Mouse (Mus musculus): ENCODE measurements at regions not wholly inside any gene's neighbourhood (a gene's known extent, or its start where the extent isn't known, plus 50 kb on each side); places are given as distances from the start of the nearest gene placed in this dataset.

DNA sequence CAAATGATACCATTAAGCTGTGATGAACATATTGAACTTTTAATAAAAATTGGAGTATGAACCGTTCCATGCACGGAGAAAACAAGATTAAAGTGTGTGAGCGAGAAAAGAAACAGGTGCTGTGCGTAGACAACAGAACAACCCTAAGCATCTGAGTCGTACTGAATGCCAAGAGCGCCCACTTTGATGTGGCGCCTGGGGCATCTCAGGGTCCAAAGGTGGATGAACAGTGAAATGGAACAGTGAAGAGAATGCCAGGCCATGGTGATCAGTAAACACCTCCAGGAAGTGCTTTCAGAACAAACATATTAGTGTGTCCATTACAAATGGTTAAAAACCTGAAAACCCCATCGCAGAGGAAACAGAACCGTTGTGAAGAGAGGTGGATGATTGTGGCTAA is 94.0 kb upstream of the Ednrb start:
- no peak for ATAC-seq (ENCODE audit: poor library complexity, severe bottlenecking)

DNA sequence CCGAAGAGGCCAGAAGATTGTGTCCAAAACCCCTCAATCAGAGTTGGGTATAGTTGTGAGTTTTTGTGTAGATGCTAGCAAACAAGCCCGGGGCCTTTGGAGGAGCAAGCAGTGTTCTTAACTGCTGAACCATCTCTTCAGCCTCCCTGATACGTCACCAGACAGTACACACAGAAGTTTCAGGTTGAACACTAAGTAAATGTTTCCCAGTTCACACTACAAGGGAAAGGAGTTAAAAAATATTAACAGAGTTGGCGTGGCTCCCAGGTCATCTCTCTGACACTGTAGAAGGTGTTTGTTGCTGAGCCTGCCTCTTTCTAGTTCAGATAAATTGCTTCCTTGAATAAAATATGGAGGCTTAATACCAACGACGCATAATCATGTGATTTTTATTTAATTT is 93.5 kb upstream of the Ednrb start:
- no peak for ATAC-seq (ENCODE audit: poor library complexity, severe bottlenecking)

DNA sequence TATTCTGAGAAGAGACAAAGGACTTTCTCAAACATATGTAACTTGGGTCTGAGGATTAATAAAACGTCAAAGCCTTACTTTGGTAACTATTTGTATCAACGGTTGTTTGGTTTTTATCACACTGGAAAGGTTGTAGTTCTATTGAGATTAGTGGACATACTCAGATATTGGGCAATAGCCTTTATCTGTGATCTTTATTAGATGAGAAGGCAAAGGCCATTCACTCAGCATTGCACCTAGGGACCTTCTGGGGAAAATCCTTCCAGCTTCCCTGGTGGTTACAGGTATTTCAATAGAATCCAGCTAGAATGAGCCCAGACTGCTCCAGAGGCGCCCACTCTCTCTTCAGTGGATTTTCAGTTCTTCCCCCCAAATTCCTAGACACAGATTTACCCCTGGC is 89.6 kb upstream of the Ednrb start:
- no peak for ATAC-seq (ENCODE audit: poor library complexity, severe bottlenecking)

DNA sequence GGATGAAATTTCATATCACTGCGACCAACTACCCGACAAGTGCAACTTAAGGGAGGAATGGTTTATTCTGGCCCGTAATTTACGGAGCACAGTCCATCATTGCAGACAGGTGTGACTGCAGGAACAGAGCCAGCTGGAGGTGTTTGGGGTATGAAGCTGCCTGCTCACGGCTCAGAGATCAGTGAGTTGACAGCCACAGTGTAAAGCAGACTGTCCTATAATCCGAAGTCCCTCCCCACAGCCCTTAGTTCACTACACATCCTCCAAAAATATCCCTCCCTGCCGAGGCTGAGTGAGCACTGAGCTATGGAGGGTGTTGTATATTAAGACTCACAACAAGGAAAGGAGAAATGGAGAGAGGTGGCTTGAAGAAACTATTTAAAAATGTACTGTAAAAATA is 88.0 kb upstream of the Ednrb start:
- no peak for ATAC-seq (ENCODE audit: poor library complexity, severe bottlenecking)

DNA sequence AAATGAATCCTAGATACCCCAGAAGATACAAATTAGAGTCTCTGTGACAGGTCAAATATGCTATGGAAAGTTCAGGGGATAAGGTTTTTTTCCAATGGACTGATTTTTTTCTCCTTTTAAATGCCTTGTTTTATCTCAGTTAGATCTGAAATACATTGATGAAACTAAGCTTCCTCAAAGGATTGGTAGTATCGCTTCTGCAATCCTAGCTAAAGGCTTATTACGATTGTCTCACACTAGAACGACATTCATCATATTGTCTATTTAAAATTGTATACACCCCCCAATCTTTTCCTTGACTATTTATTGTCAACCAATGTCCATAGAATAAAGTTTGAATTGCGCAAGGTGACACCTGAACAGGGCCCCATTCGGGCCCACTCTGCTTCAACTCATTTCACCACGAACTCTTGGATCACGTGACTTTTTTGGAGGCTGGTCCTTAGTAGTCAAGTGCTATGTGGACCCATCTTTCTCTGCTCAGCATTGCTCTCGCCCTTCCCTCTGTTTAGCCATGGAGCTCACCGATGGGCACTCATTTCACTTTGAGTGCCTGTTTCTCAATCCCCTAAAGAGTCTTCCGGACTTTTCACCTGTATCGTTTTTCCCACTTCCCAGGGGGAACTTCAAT is 85.6 kb upstream of the Ednrb start:
- peak; percentile 86 for ATAC-seq (ENCODE audit: poor library complexity, severe bottlenecking)

DNA sequence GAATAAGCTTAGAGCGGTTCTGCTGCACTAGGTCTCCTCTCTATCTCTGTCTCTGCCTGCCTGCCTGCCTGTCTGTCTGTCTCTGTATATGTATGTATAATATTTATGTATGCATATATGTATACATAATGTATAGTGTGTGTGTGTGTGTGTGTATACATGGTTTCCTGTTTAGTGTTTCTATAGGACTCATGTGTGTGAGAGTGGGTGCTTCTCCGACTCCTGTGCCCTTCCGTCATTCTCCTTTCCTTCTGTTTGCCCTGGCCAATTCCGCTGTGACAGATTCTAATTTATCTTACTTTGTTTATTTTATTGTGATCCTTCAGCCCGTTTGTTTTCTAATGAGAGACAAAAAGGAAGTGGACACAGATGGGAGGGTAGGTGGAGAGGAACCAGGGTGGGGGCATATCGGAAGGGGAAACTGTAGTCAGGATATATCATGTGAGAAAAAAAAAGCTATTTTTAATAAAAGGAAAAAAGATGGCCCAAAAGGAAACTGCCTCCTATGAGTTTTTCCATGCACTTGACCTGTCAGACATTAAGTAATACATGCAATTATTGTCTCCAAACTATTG is 85.0 kb upstream of the Ednrb start:
- ATAC-seq (ENCODE audit: poor library complexity, severe bottlenecking) = peak; percentile 66

DNA sequence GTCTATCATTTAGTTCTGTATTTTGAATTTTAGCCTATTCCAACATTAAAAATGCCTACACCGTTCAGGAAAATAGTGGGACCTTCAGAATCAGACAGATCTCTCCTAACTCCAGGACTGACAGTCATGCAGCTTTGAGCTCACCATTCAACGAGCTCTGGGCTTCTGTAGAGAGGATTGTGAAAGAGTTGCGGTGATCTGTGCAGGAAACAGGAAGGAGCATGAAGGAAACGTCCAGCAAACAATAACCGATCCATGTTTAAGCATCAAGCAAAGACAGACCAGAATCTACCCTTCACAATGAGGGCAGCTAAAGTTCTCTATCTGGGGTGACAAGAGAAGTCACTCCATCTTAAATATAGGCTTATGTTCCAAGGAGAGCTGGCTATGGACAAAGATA is 76.0 kb upstream of the Ednrb start:
- peak; percentile 89 for ATAC-seq (ENCODE audit: poor library complexity, severe bottlenecking)

DNA sequence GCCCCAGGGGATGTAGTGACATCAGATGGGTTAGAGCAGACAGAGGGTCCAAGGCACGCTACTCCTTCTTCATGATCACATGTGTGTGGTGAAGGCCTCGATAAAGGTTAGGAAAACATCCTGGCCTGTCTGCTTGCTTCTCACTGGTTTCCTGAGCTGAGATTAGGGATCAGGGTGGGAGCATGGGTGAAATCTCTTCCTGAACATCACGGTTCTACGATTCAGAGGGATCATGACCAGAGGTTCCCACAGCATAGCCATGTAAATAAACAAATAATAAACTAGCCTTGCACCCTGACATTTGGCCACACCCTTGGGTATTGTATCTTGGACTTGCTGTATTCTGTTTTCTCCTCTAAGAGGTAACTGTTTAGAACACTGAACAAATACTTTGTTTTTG is 75.2 kb upstream of the Ednrb start:
- no peak for ATAC-seq (ENCODE audit: poor library complexity, severe bottlenecking)

DNA sequence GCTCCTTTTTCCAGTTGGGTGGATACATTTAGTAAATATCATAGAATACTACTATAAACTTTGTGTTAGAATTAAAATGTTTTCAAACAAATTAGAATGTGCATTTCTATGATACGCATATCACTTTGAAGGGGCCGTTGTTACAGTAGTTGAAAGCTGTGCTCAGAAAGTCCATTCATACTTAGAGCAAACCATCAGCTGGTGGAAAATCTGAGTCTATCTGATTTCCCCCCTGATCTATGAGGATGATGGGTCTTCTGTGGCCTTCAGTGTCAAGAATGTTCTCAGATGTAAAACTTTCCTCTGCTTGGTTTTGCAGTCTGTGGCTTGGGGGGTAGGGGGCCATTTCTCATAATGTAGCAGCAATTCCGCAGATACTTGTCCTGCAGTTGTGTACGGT is 69.3 kb upstream of the Ednrb start:
- no peak for ATAC-seq (ENCODE audit: poor library complexity, severe bottlenecking)

DNA sequence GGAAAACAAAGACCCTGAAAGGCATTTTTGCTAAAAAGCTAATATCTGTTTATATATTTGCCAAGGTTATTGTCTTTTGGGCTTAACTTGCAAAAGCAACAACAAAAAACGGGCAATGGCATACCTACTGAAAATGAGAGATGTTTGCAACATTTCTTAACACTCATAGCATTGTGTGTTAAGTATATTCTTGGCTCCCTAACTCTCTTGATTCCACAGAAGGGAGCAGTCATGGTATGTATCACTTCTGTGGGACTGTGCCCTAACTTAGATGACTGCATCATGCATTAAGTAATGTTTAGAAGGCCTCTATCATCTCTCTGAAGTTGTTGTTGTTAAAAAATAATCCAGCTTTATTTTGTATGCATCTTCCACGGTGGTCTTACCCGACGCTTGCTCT is 67.5 kb upstream of the Ednrb start:
- ATAC-seq (ENCODE audit: poor library complexity, severe bottlenecking) = no peak

DNA sequence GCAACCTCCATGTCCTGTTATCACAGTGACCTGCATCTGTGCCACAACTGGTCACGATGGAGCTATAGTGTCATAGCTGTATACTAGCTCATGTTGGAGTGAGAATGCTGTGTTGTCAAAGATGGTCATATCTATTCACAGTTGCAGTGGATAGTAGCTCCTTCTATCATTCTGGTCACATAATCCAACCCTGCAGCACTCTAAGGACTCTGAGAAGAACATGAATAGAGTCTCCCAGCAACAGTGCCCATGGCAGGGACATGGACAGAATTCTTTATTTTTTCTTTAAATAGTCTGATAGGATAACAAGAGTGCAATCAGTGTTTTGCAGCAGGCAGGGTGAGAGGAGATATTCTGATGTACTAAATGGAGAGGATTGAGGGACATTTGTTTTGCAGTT is 67.1 kb upstream of the Ednrb start:
- no peak for ATAC-seq (ENCODE audit: poor library complexity, severe bottlenecking)

DNA sequence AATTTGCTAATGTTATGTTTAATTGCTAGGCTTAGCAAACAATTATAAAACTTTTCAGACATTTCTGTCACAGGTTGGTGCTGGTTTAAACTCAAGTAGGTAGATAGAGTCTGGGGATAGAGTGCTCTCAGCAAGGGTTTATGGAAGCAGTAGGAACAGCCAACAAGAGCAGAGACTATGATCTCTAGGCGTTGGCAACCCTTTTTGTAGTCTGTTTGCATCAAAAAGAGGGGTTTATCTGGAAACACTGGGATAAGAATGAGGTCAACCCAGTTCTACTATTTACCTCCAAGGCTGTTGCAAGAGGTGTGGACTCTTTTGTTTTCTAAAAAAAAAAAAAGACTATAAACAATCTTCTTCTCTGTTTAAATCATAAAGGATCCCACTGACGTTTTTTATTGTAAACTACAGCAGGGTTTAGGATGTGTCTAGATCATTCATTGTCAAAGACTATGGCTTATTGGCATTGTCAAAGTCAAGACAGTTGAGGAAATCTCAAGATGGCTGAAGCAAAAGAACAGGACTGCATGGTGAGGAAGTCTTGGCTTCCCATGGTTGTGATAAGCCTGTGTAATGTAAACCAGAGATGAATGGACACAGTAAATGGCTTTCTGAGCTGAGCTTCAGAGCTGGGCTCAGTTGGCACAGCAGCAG is 62.3 kb upstream of the Ednrb start:
- no peak for ATAC-seq (ENCODE audit: poor library complexity, severe bottlenecking)

DNA sequence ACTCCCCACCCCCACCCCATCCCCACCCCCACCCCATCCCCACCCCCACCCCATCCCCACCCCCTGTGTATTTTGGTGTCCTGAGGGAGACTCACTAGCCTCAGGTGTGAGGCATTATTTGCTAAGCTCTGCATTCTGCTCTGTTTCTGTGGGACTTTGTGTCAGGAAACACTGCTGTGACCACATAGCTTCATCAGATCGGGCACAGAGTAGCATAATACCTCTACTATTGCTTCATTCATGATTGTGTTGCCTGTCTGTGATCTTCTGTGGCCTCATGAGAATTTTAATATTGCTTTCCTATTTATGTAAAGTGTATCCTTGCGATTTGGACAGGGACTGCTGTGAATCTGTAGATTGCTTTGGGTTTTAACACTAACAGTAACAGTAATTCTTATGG is 56.6 kb upstream of the Ednrb start:
- ATAC-seq (ENCODE audit: poor library complexity, severe bottlenecking) = 0 out of 2 replicates have a peak, but pooled peaks have one; percentile 22

DNA sequence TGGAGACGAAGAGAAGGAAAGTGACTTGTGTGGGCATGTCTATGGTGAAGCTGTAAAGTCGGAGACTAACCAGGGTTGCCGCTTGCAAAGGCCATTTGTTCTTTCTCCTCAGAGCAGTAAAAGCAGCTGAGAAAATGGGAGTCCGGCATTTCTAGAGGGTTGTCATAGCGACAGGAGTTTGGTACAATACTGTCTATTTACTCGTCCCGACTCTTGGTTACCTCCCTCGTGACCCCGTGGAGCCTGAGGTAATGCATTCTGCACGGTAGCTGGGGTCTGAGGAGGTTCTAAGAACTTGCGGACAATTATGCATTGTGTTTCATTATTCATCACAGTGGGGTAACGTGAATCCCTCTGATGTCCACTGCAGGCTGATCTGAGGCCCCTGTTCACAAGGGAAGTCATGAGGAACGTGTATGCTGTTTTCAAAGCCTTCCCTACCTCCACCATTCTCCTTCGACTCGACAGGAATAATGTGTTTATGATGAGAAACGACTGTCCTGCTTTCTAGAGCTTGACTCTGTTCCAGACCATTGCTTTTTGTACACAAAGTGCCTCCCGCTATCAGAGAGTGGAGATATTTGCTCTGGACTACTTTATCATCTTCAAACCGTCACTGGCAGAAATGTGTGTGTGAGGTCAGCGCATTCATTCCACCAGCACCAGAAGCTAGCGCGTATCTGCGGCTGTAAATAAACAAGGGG is 55.1 kb upstream of the Ednrb start:
- ATAC-seq (ENCODE audit: poor library complexity, severe bottlenecking) = 0 out of 2 replicates have a peak, but pooled peaks have one; percentile 9

DNA sequence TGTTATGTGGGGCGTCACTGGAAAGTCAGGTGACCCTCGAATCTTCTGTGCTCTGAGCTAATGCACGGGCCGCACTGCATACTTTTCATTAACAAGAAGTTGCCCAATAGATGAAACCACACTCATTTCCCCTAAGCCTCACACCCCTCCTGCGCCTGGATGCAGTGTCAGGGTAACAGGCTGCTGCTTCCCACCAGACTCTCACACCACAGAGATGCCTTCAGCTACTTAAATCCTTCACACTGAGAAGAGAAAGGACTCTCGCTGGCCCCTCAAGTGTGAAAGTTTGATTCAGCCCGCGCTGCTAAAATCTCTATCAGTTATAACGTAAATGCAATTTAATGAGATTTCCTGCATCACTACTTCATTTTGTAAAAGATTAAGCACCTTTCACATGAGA is 54.5 kb upstream of the Ednrb start:
- ATAC-seq (ENCODE audit: poor library complexity, severe bottlenecking) = peak; percentile 93

DNA sequence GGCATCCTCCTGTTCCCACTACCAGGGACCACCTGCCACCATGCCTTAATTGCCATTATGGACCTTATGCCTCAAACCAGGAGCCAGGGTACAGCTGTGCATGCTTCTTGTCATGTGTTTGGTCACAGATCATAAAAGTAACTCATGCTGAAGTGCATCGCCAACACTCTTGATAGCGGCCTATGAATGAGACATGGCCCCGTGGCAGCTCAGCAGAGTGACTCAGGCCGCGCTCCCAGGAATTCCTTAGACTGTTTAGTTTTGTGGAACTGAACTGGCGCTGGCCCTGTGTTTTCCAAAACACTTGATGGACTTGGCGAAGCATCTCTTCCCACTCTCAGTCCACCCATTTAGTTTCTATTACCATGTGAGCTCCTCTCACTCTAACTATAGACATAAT is 51.1 kb upstream of the Ednrb start:
- no peak for ATAC-seq (ENCODE audit: poor library complexity, severe bottlenecking)

Data from megakaryocyte, adult 5-6 weeks (primary cell).